Mouse (Mus musculus) E14TG2a.4 (cell line): ENCODE results near the gene Tex13c2.

Experiments
- CTCF ChIP-seq: conservative IDR thresholded peaks from 2 replicates; pipeline ENCODE4 v1.5.1; 2014; ENCODE audit warnings: low read length
- NANOG ChIP-seq: IDR thresholded peaks from 2 replicates; pipeline ENCODE4 v1.6.1; 2014; ENCODE audit warnings: borderline replicate concordance, low read length, mixed read lengths
- POU5F1 ChIP-seq: IDR thresholded peaks from 2 replicates; pipeline ENCODE4 v1.6.1; 2014; ENCODE audit warnings: low read length, borderline replicate concordance

- TF ChIP-seq NANOG (no peak), CTCF (no peak), POU5F1 (no peak)
Measured at GRCm38 (mm10) chrX:42490336-42490735, 845 bp downstream of the Tex13c2 start.
